Mouse (Mus musculus) lung, postnatal 0 days (tissue): Measurements from ENCODE around the gene Lcn2. TPM values are rescaled to one million over a fixed set of nuclear protein-coding genes. Genes with fewer than 3 reads are reported as not detected.

Source experiments
- ATAC-seq: fragments of 200-750 bp; cut with Nextera tagmentation; 2 replicates; pipeline ENCODE4 v1.8.0; 2017; ENCODE audit warnings: moderate library complexity
- DNase-seq: peaks from one replicate; pipeline ENCODE4 v3.0.0-alpha.2; 2016; ENCODE audit warnings: low spot score
- H3K27ac ChIP-seq: fragments of 300-500 bp; sonication (generic); 2 replicates; pipeline ENCODE4 v1.5.1; 2014; ENCODE audit warnings: antibody characterized with exemption, mild to moderate bottlenecking, low read length, mixed read lengths
- H3K27me3 ChIP-seq: fragments of 300-500 bp; sonication (generic); replicated peaks from 2 replicates; pipeline ENCODE4 v1.6.1; 2014; ENCODE audit warnings: low read length, mixed read lengths; ENCODE audit not compliant: insufficient read depth
- H3K36me3 ChIP-seq: fragments of 300-500 bp; sonication (generic); 2 replicates; pipeline ENCODE4 v1.6.1; 2014; ENCODE audit warnings: low read length, mixed read lengths; ENCODE audit not compliant: insufficient read depth
- H3K4me1 ChIP-seq: fragments of 300-500 bp; sonication (generic); 2 replicates; pipeline ENCODE4 v1.6.1; 2014; ENCODE audit warnings: antibody characterized with exemption, low read depth, low read length, mixed read lengths; ENCODE audit not compliant: insufficient read depth
- H3K4me2 ChIP-seq: fragments of 300-500 bp; sonication (generic); replicated peaks from 2 replicates; pipeline ENCODE4 v1.6.1; 2014; ENCODE audit warnings: low read depth, mild to moderate bottlenecking, low read length, moderate library complexity, mixed read lengths
- H3K4me3 ChIP-seq: fragments of 300-500 bp; sonication (generic); 2 replicates; pipeline ENCODE4 v1.5.1; 2014; ENCODE audit warnings: low read depth, low read length
- H3K9ac ChIP-seq: fragments of 300-500 bp; sonication (generic); replicated peaks from 2 replicates; pipeline ENCODE4 v1.6.1; 2014; ENCODE audit warnings: low read depth, mild to moderate bottlenecking
- H3K9me3 ChIP-seq: fragments of 300-500 bp; sonication (generic); 2 replicates; pipeline ENCODE4 v1.6.1; 2016; ENCODE audit warnings: low read length, mixed read lengths
- CTCF ChIP-seq: IDR thresholded peaks from 2 replicates; pipeline ENCODE4 v1.5.1; 2016; ENCODE audit warnings: antibody characterized with exemption, mild to moderate bottlenecking
- EP300 ChIP-seq: IDR thresholded peaks from 2 replicates; pipeline ENCODE4 v1.6.1; 2016; ENCODE audit warnings: antibody characterized with exemption, mild to moderate bottlenecking, control low read depth
- WGBS: fragments of 180-500 bp; shearing (Covaris S2); extraction: QIAGEN DNeasy Blood & Tissue Kit; methylation state at CpG from one replicate; pipeline ENCODE4 v1.1.7; 2014; 5-methylcytosine and 5-hydroxymethylcytosine counted together
- polyA plus RNA-seq: library from polyadenylated mRNA; unstranded; fragments of >200 nt; fragmentation: Nextera tagmentation; extraction: Ambion mirVana; gene quantifications from 2 replicates; pipeline ENCODE4 v1.2.1, GENCODE M21; 2015

Gene Lcn2
- polyA plus RNA-seq, 1 experiment from 2014 or later, result 223 TPM

DNA sequence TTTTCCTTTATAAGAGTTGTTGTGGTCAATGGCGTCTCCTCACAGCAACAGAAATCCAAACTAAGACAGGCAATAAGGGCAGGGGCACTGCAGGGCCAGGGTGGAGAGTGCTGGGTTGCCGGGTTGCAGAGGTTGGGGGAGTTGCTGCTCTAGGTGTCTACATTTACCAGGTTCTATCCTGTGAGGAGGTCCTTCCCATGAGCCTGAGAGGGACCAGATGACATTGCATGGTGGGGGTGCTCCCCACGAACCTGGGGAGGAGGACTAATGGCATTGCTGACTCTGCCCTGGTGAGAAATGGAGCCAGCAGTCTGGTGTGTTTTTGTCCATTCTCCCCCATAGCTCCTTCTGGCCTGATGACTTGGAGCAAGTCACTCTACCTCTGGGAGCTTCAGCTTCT lies 30.3 kb downstream of the Lcn2 start:
- Histone ChIP-seq H3K27me3 (no peaks in the 10 kb centered on the region), H3K4me3 (no peak overlapping the region), H3K36me3 (no peaks in the 10 kb centered on the region), H3K4me2 (no peak overlapping the region), H3K9me3 (no peaks in the 10 kb centered on the region), H3K27ac (no peak overlapping the region), H3K4me1 (no peaks in the 10 kb centered on the region), H3K9ac (no peak overlapping the region)
- WGBS, result 60% methylated on average over 3 of the region's 3 CpGs
- DNase-seq, result no peak
- no peak for ATAC-seq
- no peak for TF ChIP-seq CTCF
- no peak for TF ChIP-seq EP300

DNA sequence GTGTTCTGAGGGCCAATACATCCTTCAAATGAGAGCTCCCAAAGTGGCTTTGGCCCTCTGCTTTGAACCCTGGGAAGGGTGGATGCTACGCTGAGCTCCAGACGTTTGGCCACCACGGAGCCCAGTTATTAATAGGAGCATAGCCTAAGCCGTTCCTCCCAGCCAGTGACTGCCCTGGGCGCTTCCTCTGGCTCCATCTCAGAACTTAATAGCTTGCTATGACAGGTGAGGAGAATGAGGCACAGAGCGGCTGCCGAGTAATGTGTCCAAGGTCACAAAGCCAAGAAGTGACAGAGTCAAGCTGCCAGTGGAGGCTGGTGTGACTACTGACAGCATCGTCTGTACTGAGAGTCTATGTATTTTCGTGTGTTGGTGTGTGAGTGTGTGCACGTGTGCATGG lies 31.8 kb downstream of the Lcn2 start:
- no peak for DNase-seq
- Histone ChIP-seq H3K9ac (no peak overlapping the region), H3K36me3 (no peaks in the 10 kb centered on the region), H3K27me3 (0 out of 2 replicates have a peak, but pooled peaks cover 4% of the 10 kb centered on the region), H3K4me3 (no peak overlapping the region), H3K4me1 (no peaks in the 10 kb centered on the region), H3K9me3 (no peaks in the 10 kb centered on the region), H3K27ac (no peak overlapping the region), H3K4me2 (no peak overlapping the region)
- TF ChIP-seq CTCF (no peak), EP300 (no peak)
- WGBS, result 51% methylated on average over 10 of the region's 10 CpGs
- no peak for ATAC-seq

DNA sequence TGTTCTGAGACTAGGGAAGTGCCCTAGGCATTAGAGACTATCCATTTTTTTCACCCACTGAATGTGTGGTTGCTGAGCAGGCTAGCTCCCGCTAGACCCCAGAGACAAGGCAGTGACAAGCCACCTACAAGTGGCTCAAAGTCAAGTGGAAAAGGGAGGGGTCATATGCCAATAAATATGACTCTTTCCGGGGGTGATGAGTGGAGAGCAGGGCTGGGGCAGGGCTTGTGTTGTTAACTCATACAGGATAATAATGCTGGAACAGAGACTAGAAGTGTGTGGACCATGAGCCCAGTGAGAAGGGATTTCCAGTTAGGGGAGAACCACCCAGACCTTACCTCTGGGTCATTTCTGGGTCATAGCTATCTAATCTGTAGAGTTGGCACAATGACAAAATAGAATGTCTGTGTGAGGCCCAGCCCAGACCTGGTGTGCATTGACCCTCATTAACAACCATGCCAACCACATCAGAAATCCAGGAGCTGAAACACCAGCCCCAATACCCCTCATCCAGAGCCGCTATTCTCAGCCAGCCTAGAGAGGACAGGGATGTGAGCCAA lies 33.6 kb downstream of the Lcn2 start:
- H3K36me3 ChIP-seq, result no peaks in the 10 kb centered on the region
- no peaks in the 10 kb centered on the region for H3K4me1 ChIP-seq
- no peak overlapping the region for H3K4me2 ChIP-seq
- WGBS, result 62% methylated on average over 3 of the region's 3 CpGs
- no peaks in the 10 kb centered on the region for H3K9me3 ChIP-seq
- TF ChIP-seq EP300 (no peak), CTCF (no peak)
- H3K27me3 ChIP-seq, result 0 out of 2 replicates have a peak, but pooled peaks cover 4% of the 10 kb centered on the region
- no peak overlapping the region for H3K27ac ChIP-seq
- DNase-seq, result no peak
- H3K4me3 ChIP-seq, result no peak overlapping the region
- no peak for ATAC-seq
- no peak overlapping the region for H3K9ac ChIP-seq

DNA sequence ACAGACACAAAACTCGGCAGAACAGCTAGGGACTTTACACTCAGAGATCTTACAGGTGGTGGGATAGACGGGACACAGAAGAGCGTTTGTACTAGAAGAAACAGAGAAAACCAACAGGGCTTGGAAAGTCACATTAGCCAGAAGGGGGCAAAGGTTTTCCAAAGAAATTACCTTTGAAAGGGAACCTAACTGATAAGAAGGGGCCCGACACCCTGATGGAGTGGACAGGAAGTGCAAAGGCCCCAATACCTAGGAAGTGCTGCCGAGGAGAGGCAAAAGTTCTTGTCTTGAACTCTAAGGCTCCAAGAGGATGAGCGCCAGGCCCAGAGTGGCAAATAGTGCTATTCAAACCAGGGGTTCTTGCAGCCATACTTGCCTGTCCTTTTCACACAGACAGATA lies 34.2 kb downstream of the Lcn2 start:
- ATAC-seq (no peak), DNase-seq (no peak)
- Histone ChIP-seq H3K9ac (no peak overlapping the region), H3K4me3 (no peak overlapping the region), H3K36me3 (no peaks in the 10 kb centered on the region), H3K9me3 (no peaks in the 10 kb centered on the region), H3K27me3 (0 out of 2 replicates have a peak, but pooled peaks cover 4% of the 10 kb centered on the region), H3K27ac (no peak overlapping the region), H3K4me2 (no peak overlapping the region), H3K4me1 (no peaks in the 10 kb centered on the region)
- WGBS, result 42% methylated on average over 6 of the region's 6 CpGs
- no peak for TF ChIP-seq CTCF
- no peak for TF ChIP-seq EP300

DNA sequence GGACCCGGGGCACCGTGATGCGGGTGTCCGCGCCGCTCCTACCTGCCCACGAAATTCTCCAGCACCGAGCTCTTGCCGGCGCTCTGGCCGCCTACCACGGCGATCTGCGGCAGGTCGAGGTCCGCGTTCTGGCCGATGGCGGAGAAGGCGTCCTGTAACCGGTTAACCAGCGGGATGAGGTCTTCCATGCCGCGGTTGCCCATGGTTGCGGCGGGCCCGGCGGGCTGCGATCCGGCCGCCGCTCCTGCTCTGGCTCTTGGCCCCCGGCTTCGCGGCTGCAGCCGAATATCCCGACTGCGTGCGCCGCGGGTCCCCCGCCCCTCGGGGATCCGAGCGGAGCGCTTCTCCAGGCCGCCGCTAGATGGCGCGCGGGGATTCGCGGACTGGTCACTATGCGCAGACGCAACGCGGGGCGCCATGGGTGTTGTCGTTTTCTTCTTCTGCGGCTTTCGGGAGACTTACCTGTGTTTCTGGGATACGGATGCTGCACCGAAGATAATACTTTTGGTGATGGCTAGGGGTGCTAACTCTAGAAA lies 35.0 kb downstream of the Lcn2 start, which contains the start of gene Dnm1:
Gene Dnm1 (minus strand): TSS at position 332 of the 536 bp plus-strand sequence.
- peak within 1 kb of the TSS; percentile 27; the same call in 1 of the 2 replicates for H3K9ac ChIP-seq
- H3K27me3 ChIP-seq, result 0 out of 2 replicates have a peak, but pooled peaks cover 4% of the 10 kb centered on the region
- peak within 1 kb of the TSS; percentile 52 for H3K4me3 ChIP-seq
- H3K9me3 ChIP-seq, result no peaks in the 10 kb centered on the region
- no peak within 1 kb of the TSS for H3K27ac ChIP-seq
- peak; percentile 88 for DNase-seq
- peak within 1 kb of the TSS; percentile 85 for H3K4me2 ChIP-seq
- TF ChIP-seq EP300, result no peak
- TF ChIP-seq CTCF, result peak; percentile 97
- H3K36me3 ChIP-seq, result no peaks in the 10 kb centered on the region
- H3K4me1 ChIP-seq, result no peaks in the 10 kb centered on the region
- peak; percentile 90 for ATAC-seq
- 3% methylated on average over 61 of the region's 63 CpGs for WGBS

DNA sequence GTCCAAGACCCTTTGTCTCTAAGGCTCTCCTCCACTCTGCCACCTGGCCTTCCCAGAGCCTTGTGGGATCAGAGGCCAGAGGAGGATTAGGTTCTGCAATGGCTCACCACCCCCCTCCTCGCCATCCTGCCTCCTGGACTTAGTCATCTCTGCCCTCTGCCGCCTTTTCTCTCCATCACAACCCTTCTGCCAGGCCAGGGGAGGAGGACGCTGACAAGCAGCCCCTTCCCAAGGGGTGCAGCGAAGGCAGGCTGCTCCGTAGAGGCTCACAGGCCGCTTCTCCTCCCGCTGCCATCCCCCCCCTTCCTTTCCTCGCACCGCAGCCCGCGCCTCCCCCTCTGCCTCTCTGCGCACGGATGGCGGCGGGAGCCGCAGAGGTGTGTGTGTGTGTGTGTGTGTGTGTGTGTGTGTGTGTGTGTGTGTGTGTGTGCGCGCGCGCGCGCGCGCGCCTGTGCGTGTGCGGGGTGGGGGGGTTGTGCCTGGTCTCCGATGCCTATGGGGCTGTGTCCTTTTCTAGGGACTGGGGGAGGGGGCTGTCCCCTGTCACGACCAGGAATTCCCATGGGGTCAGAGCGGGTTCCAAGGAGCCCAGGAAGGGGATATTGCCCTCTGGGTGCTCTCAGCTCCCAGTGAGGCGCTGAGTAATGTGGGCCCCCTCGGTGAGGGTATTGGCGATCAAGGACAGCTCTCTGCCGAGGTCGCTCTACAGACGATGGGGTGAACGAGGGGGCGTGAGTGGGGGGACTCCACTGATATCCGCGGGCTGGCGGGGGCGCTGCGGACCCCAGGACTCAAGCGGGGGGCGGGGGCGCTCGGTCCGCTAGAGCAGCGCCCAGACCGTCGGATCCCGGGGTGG lies 35.7 kb downstream of the Lcn2 start, which contains the start of gene Ciz1:
Gene Ciz1 (plus strand): TSS at position 177 of the 856 bp plus-strand sequence.
- no peak for TF ChIP-seq CTCF
- TF ChIP-seq EP300, result no peak
- WGBS, result 3% methylated on average over 23 of the region's 52 CpGs
- peak within 1 kb of the TSS; percentile 85 for H3K4me2 ChIP-seq
- peak within 1 kb of the TSS; percentile 52 for H3K4me3 ChIP-seq
- DNase-seq (peak; percentile 31), ATAC-seq (peak; percentile 20; the same call in 1 of the 2 replicates)
- no peak within 1 kb of the TSS for H3K27ac ChIP-seq
- H3K9me3 ChIP-seq, result no peaks in the 10 kb centered on the region
- H3K4me1 ChIP-seq, result no peaks in the 10 kb centered on the region
- H3K27me3 ChIP-seq, result 0 out of 2 replicates have a peak, but pooled peaks cover 4% of the 10 kb centered on the region
- H3K9ac ChIP-seq, result peak within 1 kb of the TSS; percentile 27; the same call in 1 of the 2 replicates
- no peaks in the 10 kb centered on the region for H3K36me3 ChIP-seq
